Mouse (Mus musculus): ENCODE data around the gene Lrpprc. TPM values are rescaled to one million over a fixed set of nuclear protein-coding genes. Genes with fewer than 3 reads are reported as not detected.

Gene Lrpprc
- polyA plus RNA-seq, 2 experiments = 23.7 to 31.8 TPM

DNA sequence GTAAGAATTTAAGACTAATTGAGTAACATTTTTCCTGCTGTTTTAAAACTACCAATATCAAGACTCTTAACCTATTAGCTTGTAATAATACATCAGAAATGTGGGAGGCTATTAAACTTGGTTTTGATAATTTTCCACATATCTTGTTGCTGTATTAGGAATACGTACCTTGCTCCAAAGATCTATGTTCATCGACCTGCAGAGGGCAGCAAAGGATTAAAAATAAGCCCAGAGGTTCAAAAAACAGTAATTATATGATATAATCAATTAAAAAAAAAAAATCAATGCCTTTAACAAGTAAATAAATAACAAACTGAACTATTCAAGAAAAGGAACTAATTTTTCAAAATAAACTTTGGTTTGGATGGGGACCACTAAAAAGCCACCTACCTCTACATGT lies 34.5 kb downstream of the Lrpprc start:
- no peak overlapping the region for H3K4me3 ChIP-seq (ENCODE audit: insufficient read depth in 1 of 2, low read depth in 2 of 2, low read length in 2 of 2)
- H3K27me3 ChIP-seq (ENCODE audit: control insufficient read depth, insufficient read depth, low read length) = no peaks in the 10 kb centered on the region
- H3K4me2 ChIP-seq (ENCODE audit: low read depth) = no peak overlapping the region
- H3K9me3 ChIP-seq (ENCODE audit: control insufficient read depth, low read length) = no peaks in the 10 kb centered on the region
- 66% methylated on average over 2 of the region's 2 CpGs for WGBS (ENCODE audit: insufficient replicate concordance)
- H3K27ac ChIP-seq = no peak overlapping the region
- H3K4me1 ChIP-seq (replicated peaks; ENCODE audit: control insufficient read depth in 2 of 2, insufficient read depth in 2 of 2, low read length in 1 of 2) = no peaks in the 10 kb centered on the region
- no peak overlapping the region for H3K9ac ChIP-seq (replicated peaks)
- peak in 1 of 3 experiments; percentile 37 for DNase-seq (ENCODE audit: low read depth in 3 of 3, low spot score in 3 of 3)
- no peak for ATAC-seq (ENCODE audit: insufficient read depth)
- peaks cover 20% of the 10 kb centered on the region for H3K36me3 ChIP-seq (replicated peaks; ENCODE audit: control insufficient read depth, insufficient read depth, low read depth)
- TF ChIP-seq EP300 (IDR thresholded peaks at IDR 0.05; ENCODE audit: low read depth) (no peak), CTCF (IDR thresholded peaks at IDR 0.05; ENCODE audit: low read depth) (peak; percentile 41; the same call in 1 of the 2 replicates)

DNA sequence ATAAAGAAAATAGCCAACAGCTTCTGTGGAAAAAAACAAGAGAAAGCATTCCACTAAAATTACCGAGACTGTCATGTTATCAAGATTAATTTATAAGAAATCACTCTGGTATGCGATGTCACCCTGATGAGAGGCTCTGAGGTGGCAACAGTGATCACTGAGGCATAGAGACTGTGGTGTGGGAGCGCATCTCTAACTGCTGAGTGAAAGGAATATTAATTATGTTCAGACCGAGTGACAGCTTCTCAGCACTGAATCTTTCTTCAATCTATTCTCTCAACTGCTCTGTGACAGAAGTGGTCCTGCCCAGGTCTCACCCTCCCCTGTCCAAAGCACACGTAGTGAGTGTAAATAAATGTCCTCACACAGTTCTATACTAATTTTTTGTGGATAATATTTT lies 37.1 kb downstream of the Lrpprc start:
- Histone ChIP-seq H3K27ac (no peak overlapping the region), H3K4me3 (ENCODE audit: insufficient read depth in 1 of 2, low read depth in 2 of 2, low read length in 2 of 2) (no peak overlapping the region), H3K4me1 (replicated peaks; ENCODE audit: control insufficient read depth in 2 of 2, insufficient read depth in 2 of 2, low read length in 1 of 2) (no peaks in the 10 kb centered on the region), H3K36me3 (replicated peaks; ENCODE audit: control insufficient read depth, insufficient read depth, low read depth) (peaks cover 38% of the 10 kb centered on the region), H3K27me3 (ENCODE audit: control insufficient read depth, insufficient read depth, low read length) (no peaks in the 10 kb centered on the region), H3K9ac (replicated peaks) (no peak overlapping the region), H3K9me3 (ENCODE audit: control insufficient read depth, low read length) (no peaks in the 10 kb centered on the region), H3K4me2 (ENCODE audit: low read depth) (no peak overlapping the region)
- ATAC-seq (ENCODE audit: insufficient read depth) = no peak
- WGBS (ENCODE audit: insufficient replicate concordance) = 77% methylated on average over 5 of the region's 5 CpGs
- TF ChIP-seq CTCF (IDR thresholded peaks at IDR 0.05; ENCODE audit: low read depth) (no peak), EP300 (IDR thresholded peaks at IDR 0.05; ENCODE audit: low read depth) (no peak)
- DNase-seq (ENCODE audit: low read depth in 3 of 3, low spot score in 3 of 3) = no peak

DNA sequence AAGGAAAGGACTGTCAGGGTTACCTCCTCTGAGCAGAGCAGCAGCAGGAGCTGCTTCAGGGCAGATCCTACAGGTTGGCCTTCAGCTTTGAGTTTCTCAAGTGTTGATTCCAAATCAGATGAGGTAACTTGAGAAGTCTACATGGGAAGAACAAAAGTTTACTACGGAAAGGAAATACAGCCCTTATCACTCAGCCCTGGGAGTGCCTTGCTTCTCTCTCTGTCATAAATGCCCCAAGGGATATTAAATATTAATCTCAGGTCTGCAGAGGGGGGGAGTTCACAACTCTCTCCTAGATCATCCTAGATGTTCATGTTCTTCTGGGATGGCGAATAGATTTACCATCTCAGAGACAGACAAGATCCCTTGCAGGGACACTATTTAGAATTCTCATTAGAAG lies 38.3 kb downstream of the Lrpprc start:
- no peaks in the 10 kb centered on the region for H3K4me1 ChIP-seq (replicated peaks; ENCODE audit: control insufficient read depth in 2 of 2, insufficient read depth in 2 of 2, low read length in 1 of 2)
- H3K4me3 ChIP-seq (ENCODE audit: insufficient read depth in 1 of 2, low read depth in 2 of 2, low read length in 2 of 2) = no peak overlapping the region
- no peak for DNase-seq (ENCODE audit: low read depth in 3 of 3, low spot score in 3 of 3)
- WGBS (ENCODE audit: insufficient replicate concordance) = 75% methylated on average over 2 of the region's 2 CpGs
- no peak overlapping the region for H3K4me2 ChIP-seq (ENCODE audit: low read depth)
- TF ChIP-seq EP300 (IDR thresholded peaks at IDR 0.05; ENCODE audit: low read depth) = no peak
- no peak for TF ChIP-seq CTCF (IDR thresholded peaks at IDR 0.05; ENCODE audit: low read depth)
- no peaks in the 10 kb centered on the region for H3K9me3 ChIP-seq (ENCODE audit: control insufficient read depth, low read length)
- no peaks in the 10 kb centered on the region for H3K27me3 ChIP-seq (ENCODE audit: control insufficient read depth, insufficient read depth, low read length)
- no peak overlapping the region for H3K27ac ChIP-seq
- ATAC-seq (ENCODE audit: insufficient read depth) = no peak
- H3K9ac ChIP-seq (replicated peaks) = no peak overlapping the region
- peaks cover 44% of the 10 kb centered on the region for H3K36me3 ChIP-seq (replicated peaks; ENCODE audit: control insufficient read depth, insufficient read depth, low read depth)

DNA sequence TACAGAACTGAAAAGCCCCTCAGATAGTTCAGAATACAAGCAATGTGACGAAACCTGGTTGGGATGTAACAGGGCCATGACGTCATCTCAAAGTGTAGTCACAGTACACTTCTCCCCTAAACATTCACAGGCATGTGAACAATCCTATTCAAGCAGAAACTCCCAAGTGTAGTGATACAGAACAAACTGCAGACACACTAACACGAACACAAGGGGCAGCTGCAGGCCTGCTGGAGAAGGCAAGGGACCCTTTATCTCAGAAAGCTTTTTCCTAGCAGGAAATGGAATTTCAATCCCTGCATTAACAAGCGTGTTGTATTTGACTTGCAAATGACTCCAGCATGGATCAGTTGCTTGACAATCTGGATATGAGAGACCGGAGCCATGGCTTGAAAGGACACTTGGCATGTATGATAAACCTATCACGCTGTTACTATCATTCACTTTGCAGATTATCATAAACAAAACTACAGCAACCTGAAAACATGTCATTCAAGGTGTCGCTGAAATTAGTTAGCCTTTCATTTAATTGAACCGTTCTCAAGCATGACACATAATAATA lies 38.9 kb downstream of the Lrpprc start:
- no peak for ATAC-seq (ENCODE audit: insufficient read depth)
- Histone ChIP-seq H3K27ac (no peak overlapping the region), H3K4me1 (replicated peaks; ENCODE audit: control insufficient read depth in 2 of 2, insufficient read depth in 2 of 2, low read length in 1 of 2) (no peaks in the 10 kb centered on the region), H3K27me3 (ENCODE audit: control insufficient read depth, insufficient read depth, low read length) (no peaks in the 10 kb centered on the region), H3K9ac (replicated peaks) (no peak overlapping the region), H3K9me3 (ENCODE audit: control insufficient read depth, low read length) (no peaks in the 10 kb centered on the region), H3K4me3 (ENCODE audit: insufficient read depth in 1 of 2, low read depth in 2 of 2, low read length in 2 of 2) (no peak overlapping the region), H3K4me2 (ENCODE audit: low read depth) (no peak overlapping the region), H3K36me3 (replicated peaks; ENCODE audit: control insufficient read depth, insufficient read depth, low read depth) (peaks cover 44% of the 10 kb centered on the region)
- WGBS (ENCODE audit: insufficient replicate concordance) = 81% methylated on average over 8 of the region's 8 CpGs
- DNase-seq (ENCODE audit: low read depth in 3 of 3, low spot score in 3 of 3) = no peak
- TF ChIP-seq EP300 (IDR thresholded peaks at IDR 0.05; ENCODE audit: low read depth) (no peak), CTCF (IDR thresholded peaks at IDR 0.05; ENCODE audit: low read depth) (no peak)

DNA sequence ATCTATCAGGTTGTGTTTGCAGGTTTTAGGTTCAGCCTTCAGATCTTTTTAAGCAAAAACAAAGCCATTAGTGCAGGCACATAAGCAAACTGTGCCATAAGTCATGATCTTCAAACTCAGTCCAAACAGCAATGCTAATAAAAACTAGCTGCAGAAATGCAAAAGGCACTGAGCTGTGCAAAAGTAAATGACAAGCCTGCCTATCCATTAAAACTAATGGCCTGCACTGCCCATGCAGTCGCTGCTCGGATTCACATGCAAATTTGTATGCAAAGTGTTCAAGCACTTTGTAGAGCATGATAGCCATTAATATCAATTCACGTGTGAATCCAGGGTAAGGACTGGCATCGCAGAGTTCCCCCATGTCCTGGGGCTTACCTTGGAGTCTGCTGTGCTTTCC lies 40.5 kb downstream of the Lrpprc start:
- H3K27me3 ChIP-seq (ENCODE audit: control insufficient read depth, insufficient read depth, low read length) = no peaks in the 10 kb centered on the region
- WGBS (ENCODE audit: insufficient replicate concordance) = 83% methylated on average over 4 of the region's 4 CpGs
- ATAC-seq (ENCODE audit: insufficient read depth) = no peak
- no peak overlapping the region for H3K27ac ChIP-seq
- H3K36me3 ChIP-seq (replicated peaks; ENCODE audit: control insufficient read depth, insufficient read depth, low read depth) = peaks cover 50% of the 10 kb centered on the region
- no peak overlapping the region for H3K9ac ChIP-seq (replicated peaks)
- no peak overlapping the region for H3K4me3 ChIP-seq (ENCODE audit: insufficient read depth in 1 of 2, low read depth in 2 of 2, low read length in 2 of 2)
- TF ChIP-seq EP300 (IDR thresholded peaks at IDR 0.05; ENCODE audit: low read depth) = no peak
- TF ChIP-seq CTCF (IDR thresholded peaks at IDR 0.05; ENCODE audit: low read depth) = no peak
- H3K9me3 ChIP-seq (ENCODE audit: control insufficient read depth, low read length) = no peaks in the 10 kb centered on the region
- no peak overlapping the region for H3K4me2 ChIP-seq (ENCODE audit: low read depth)
- DNase-seq (ENCODE audit: low read depth in 3 of 3, low spot score in 3 of 3) = no peak
- no peaks in the 10 kb centered on the region for H3K4me1 ChIP-seq (replicated peaks; ENCODE audit: control insufficient read depth in 2 of 2, insufficient read depth in 2 of 2, low read length in 1 of 2)
